Mouse (Mus musculus): ENCODE data around the gene Usp32. TPM values are rescaled to one million over a fixed set of nuclear protein-coding genes. Genes with fewer than 3 reads are reported as not detected.

The Usp32 gene
- polyA plus RNA-seq, 1 experiment from 2014 or later = 4.6 TPM

- H3K27ac ChIP-seq (ENCODE audit: low read length) = no peak within 1 kb of the TSS
- ATAC-seq (replicated peaks; ENCODE audit: extremely low read depth, insufficient read depth, low FRiP score) = no peak
- H3K4me3 ChIP-seq (ENCODE audit: low read length) = peak within 1 kb of the TSS; percentile 37
- H3K27me3 ChIP-seq (ENCODE audit: control insufficient read depth, insufficient read depth, low read length) = peaks cover 31% of the 10 kb centered on the region
- 1% methylated on average over 49 of the region's 49 CpGs for WGBS
- H3K9ac ChIP-seq (ENCODE audit: low read length) = no peak within 1 kb of the TSS
- no peaks in the 10 kb centered on the region for H3K9me3 ChIP-seq (replicated peaks; ENCODE audit: control insufficient read depth, low read length)
- H3K36me3 ChIP-seq (ENCODE audit: control insufficient read depth, insufficient read depth) = no peaks in the 10 kb centered on the region
- peak within 1 kb of the TSS; percentile 60 for H3K4me2 ChIP-seq (ENCODE audit: low read depth, low read length)
- H3K4me1 ChIP-seq (ENCODE audit: control insufficient read depth, insufficient read depth, low read length) = peaks cover 20% of the 10 kb centered on the region
These were observed 182.2 kb downstream of the Usp32 start, which contains the start of gene Car4 for GRCm38 (mm10) chr11:84957591-84958270. TSS of gene Car4 (plus strand) at chr11:84957786.

- H3K36me3 ChIP-seq (ENCODE audit: control insufficient read depth, insufficient read depth) = no peaks in the 10 kb centered on the region
- H3K4me3 ChIP-seq (ENCODE audit: low read length) = peak overlapping the region; percentile 37; the same call in 1 of the 2 replicates
- peaks cover 20% of the 10 kb centered on the region for H3K4me1 ChIP-seq (ENCODE audit: control insufficient read depth, insufficient read depth, low read length)
- H3K9me3 ChIP-seq (replicated peaks; ENCODE audit: control insufficient read depth, low read length) = no peaks in the 10 kb centered on the region
- WGBS = 4% methylated on average over 15 of the region's 15 CpGs
- H3K4me2 ChIP-seq (ENCODE audit: low read depth, low read length) = peak overlapping the region; percentile 60
- no peak overlapping the region for H3K27ac ChIP-seq (ENCODE audit: low read length)
- H3K27me3 ChIP-seq (ENCODE audit: control insufficient read depth, insufficient read depth, low read length) = peaks cover 31% of the 10 kb centered on the region
- ATAC-seq (replicated peaks; ENCODE audit: extremely low read depth, insufficient read depth, low FRiP score) = no peak
- H3K9ac ChIP-seq (ENCODE audit: low read length) = no peak overlapping the region
These were observed 182.8 kb downstream of the Usp32 start for GRCm38 (mm10) chr11:84957171-84957570.

DNA sequence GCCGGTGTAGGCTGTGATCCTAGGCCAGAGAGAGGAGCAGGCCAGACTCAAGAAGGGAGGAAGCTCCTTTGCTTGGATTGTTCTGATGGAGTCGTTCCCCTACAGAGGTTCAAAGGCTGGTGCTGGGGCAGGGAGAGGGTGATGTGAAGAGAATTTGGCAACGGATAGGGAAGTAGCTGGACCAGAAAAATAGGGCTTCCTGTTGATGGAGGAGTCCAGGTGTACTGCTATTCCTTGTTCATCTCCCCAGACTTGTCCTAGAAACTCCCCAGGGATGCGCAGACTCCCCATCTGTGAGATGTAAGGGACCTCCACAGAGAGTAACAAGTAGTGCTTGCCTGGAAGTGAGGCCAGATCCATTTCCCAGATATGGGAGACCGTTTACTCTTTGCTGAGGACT, 183.6 kb downstream of the Usp32 start:
- no peak for ATAC-seq (replicated peaks; ENCODE audit: extremely low read depth, insufficient read depth, low FRiP score)
- no peak overlapping the region for H3K9ac ChIP-seq (ENCODE audit: low read length)

DNA sequence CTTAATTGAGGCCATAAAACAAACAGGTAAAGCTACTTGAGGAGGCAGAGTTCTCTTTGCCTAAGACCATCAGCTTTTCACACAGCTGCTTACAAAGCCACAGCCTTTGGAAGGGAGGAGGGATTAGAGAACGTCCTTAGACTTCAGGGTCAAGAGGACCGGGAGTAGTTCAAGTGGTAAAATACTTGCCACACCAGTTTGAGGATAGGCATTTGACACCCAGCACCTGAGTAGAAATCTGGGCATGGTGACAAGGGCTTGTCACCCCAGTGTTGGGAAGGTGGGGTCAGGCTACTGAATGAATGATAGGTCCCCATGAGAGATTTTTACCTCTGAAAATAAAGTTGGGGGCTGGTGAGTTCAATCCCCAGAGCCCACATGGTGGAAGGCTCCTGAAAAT, 187.3 kb downstream of the Usp32 start:
- Histone ChIP-seq H3K4me3 (ENCODE audit: low read length) (no peak overlapping the region), H3K4me1 (ENCODE audit: control insufficient read depth, insufficient read depth, low read length) (peaks cover 4% of the 10 kb centered on the region), H3K4me2 (ENCODE audit: low read depth, low read length) (no peak overlapping the region), H3K27me3 (ENCODE audit: control insufficient read depth, insufficient read depth, low read length) (peaks cover 18% of the 10 kb centered on the region), H3K27ac (ENCODE audit: low read length) (no peak overlapping the region), H3K9ac (ENCODE audit: low read length) (no peak overlapping the region), H3K36me3 (ENCODE audit: control insufficient read depth, insufficient read depth) (no peaks in the 10 kb centered on the region), H3K9me3 (replicated peaks; ENCODE audit: control insufficient read depth, low read length) (no peaks in the 10 kb centered on the region)
- 26% methylated on average over 2 of the region's 2 CpGs for WGBS
- ATAC-seq (replicated peaks; ENCODE audit: extremely low read depth, insufficient read depth, low FRiP score) = no peak

More for the DNA sequence above, 183.6 kb downstream of the Usp32 start:
- no peaks in the 10 kb centered on the region for H3K36me3 ChIP-seq (ENCODE audit: control insufficient read depth, insufficient read depth)
- H3K4me1 ChIP-seq (ENCODE audit: control insufficient read depth, insufficient read depth, low read length) = peaks cover 20% of the 10 kb centered on the region
- H3K27me3 ChIP-seq (ENCODE audit: control insufficient read depth, insufficient read depth, low read length) = peaks cover 31% of the 10 kb centered on the region
- no peak overlapping the region for H3K27ac ChIP-seq (ENCODE audit: low read length)
- H3K4me2 ChIP-seq (ENCODE audit: low read depth, low read length) = no peak overlapping the region
- WGBS = 35% methylated on average over 5 of the region's 5 CpGs
- H3K9me3 ChIP-seq (replicated peaks; ENCODE audit: control insufficient read depth, low read length) = no peaks in the 10 kb centered on the region
- H3K4me3 ChIP-seq (ENCODE audit: low read length) = no peak overlapping the region

DNA sequence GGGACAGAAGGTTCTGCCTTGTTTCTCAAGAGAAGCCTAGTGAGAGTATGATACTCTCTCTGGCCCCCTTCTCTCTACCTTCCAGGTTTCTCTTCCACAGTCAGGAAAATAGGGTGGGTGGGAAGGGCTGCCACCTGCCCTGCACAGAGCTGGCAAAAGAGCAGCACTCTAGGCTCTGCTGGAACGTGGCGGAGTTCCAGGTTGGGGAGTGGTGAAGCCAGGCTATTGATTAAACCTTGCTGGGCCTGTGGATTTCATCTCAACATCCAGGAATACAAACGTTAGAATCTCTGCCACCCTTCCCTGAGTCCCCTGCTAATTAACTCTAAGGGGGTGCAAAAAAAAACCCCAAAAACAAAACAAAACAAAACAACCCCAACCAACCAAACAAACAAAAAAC, 191.4 kb downstream of the Usp32 start:
- no peak overlapping the region for H3K4me3 ChIP-seq (ENCODE audit: low read length)
- no peaks in the 10 kb centered on the region for H3K4me1 ChIP-seq (ENCODE audit: control insufficient read depth, insufficient read depth, low read length)
- H3K9me3 ChIP-seq (replicated peaks; ENCODE audit: control insufficient read depth, low read length) = 0 out of 2 replicates have a peak, but pooled peaks cover 2% of the 10 kb centered on the region
- 45% methylated on average over 3 of the region's 3 CpGs for WGBS
- H3K27me3 ChIP-seq (ENCODE audit: control insufficient read depth, insufficient read depth, low read length) = peaks cover 12% of the 10 kb centered on the region
- H3K27ac ChIP-seq (ENCODE audit: low read length) = no peak overlapping the region
- no peak overlapping the region for H3K4me2 ChIP-seq (ENCODE audit: low read depth, low read length)
- no peak overlapping the region for H3K9ac ChIP-seq (ENCODE audit: low read length)
- no peak for ATAC-seq (replicated peaks; ENCODE audit: extremely low read depth, insufficient read depth, low FRiP score)
- no peaks in the 10 kb centered on the region for H3K36me3 ChIP-seq (ENCODE audit: control insufficient read depth, insufficient read depth)

GRCm38 (mm10) chr11:84948114-84948513, 191.8 kb downstream of the Usp32 start:
- peaks cover 14% of the 10 kb centered on the region for H3K27me3 ChIP-seq (ENCODE audit: control insufficient read depth, insufficient read depth, low read length)
- no peak overlapping the region for H3K4me2 ChIP-seq (ENCODE audit: low read depth, low read length)
- ATAC-seq (replicated peaks; ENCODE audit: extremely low read depth, insufficient read depth, low FRiP score) = no peak

DNA sequence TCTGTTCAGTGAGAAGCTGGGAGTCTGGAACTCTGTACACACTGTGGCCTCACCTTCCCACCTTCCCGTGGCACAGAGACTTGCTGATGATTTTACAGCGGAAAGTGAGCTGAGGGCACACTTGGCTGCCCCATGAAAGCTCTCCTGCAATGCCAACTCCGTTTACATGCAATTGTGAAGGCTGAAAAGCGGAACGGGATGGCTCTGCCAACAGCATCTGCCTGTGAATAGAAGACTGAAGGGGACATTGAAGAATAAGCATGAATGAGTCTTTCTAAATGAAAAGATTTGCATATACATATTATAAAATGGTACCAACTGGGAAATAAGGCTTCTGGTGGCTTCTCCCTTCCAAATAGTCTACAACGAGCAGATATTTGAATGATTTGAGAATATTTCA, 192.8 kb downstream of the Usp32 start:
- no peaks in the 10 kb centered on the region for H3K4me1 ChIP-seq (ENCODE audit: control insufficient read depth, insufficient read depth, low read length)
- WGBS = 73% methylated on average over 6 of the region's 6 CpGs
- no peaks in the 10 kb centered on the region for H3K36me3 ChIP-seq (ENCODE audit: control insufficient read depth, insufficient read depth)
- no peak for ATAC-seq (replicated peaks; ENCODE audit: extremely low read depth, insufficient read depth, low FRiP score)
- H3K9ac ChIP-seq (ENCODE audit: low read length) = no peak overlapping the region
- H3K27me3 ChIP-seq (ENCODE audit: control insufficient read depth, insufficient read depth, low read length) = peaks cover 18% of the 10 kb centered on the region
- H3K27ac ChIP-seq (ENCODE audit: low read length) = no peak overlapping the region
- H3K4me3 ChIP-seq (ENCODE audit: low read length) = no peak overlapping the region
- 0 out of 2 replicates have a peak, but pooled peaks cover 2% of the 10 kb centered on the region for H3K9me3 ChIP-seq (replicated peaks; ENCODE audit: control insufficient read depth, low read length)
- no peak overlapping the region for H3K4me2 ChIP-seq (ENCODE audit: low read depth, low read length)

More at GRCm38 (mm10) chr11:84948114-84948513, 191.8 kb downstream of the Usp32 start:
- Histone ChIP-seq H3K9ac (ENCODE audit: low read length) (no peak overlapping the region), H3K36me3 (ENCODE audit: control insufficient read depth, insufficient read depth) (no peaks in the 10 kb centered on the region), H3K27ac (ENCODE audit: low read length) (no peak overlapping the region), H3K4me3 (ENCODE audit: low read length) (no peak overlapping the region), H3K4me1 (ENCODE audit: control insufficient read depth, insufficient read depth, low read length) (no peaks in the 10 kb centered on the region), H3K9me3 (replicated peaks; ENCODE audit: control insufficient read depth, low read length) (0 out of 2 replicates have a peak, but pooled peaks cover 2% of the 10 kb centered on the region)
- 46% methylated on average over 3 of the region's 3 CpGs for WGBS

DNA sequence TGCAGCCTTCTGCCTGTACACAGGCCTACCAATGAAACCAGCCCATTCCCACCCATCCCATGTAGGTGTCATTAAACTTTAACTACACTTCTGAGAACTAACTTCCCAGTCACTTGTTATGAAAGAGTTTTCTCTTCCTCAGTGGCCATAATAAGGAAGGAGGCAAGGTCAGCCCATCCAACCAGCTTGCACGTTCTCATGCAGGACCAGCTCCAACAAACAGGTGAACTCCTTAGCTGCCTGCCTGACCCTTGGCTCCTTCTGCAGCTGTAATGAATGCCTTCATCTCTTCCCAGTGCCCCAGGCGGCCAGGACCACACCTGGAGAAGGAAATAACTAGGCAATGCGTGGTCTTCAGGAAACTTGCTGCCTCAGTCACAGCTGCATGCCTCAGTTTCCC, 194.1 kb downstream of the Usp32 start:
- no peak overlapping the region for H3K4me2 ChIP-seq (ENCODE audit: low read depth, low read length)
- 0 out of 2 replicates have a peak, but pooled peaks cover 2% of the 10 kb centered on the region for H3K9me3 ChIP-seq (replicated peaks; ENCODE audit: control insufficient read depth, low read length)
- H3K4me1 ChIP-seq (ENCODE audit: control insufficient read depth, insufficient read depth, low read length) = no peaks in the 10 kb centered on the region
- H3K27ac ChIP-seq (ENCODE audit: low read length) = no peak overlapping the region
- no peak for ATAC-seq (replicated peaks; ENCODE audit: extremely low read depth, insufficient read depth, low FRiP score)
- 35% methylated on average over 3 of the region's 3 CpGs for WGBS
- no peaks in the 10 kb centered on the region for H3K36me3 ChIP-seq (ENCODE audit: control insufficient read depth, insufficient read depth)
- H3K27me3 ChIP-seq (ENCODE audit: control insufficient read depth, insufficient read depth, low read length) = peaks cover 18% of the 10 kb centered on the region
- H3K9ac ChIP-seq (ENCODE audit: low read length) = no peak overlapping the region
- no peak overlapping the region for H3K4me3 ChIP-seq (ENCODE audit: low read length)

DNA sequence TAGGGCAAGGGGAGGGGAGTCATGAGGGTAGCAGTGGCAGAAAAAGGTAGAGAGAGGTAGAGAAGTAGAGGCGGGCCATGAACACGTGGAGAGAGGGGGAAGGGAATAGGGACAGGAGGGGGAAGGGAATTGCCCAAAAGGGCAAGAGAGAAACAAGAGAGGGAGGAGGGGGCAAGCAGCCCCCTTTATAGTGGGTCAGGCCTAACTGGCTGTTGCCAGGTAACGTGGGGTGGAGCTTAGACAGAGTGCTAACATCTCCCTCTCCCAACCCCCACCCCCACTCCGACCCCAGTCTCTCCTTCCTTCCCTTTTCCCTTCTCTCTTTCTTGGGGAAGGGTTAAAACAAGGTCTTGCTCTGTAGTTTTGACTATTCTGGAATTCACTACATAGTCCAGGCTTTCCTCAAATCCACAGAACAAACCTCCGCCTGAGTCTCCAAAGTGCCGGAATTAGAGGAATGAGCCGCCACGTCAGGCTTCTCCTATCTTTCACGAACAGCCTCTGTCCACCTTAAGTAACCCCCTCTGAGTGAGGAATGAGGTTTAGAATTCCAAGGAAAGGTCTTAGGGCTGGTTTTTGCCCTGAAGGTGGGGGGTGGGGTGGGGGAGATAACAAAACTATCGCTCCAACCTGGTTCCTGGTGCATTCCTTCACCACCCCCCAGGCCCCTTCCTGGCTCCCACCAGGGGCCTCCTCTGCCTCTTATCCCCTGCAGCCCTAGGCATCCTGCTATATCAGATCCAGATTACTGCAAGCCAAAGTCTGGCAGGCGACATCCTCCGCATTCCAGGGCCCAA, 195.1 kb downstream of the Usp32 start:
- no peaks in the 10 kb centered on the region for H3K36me3 ChIP-seq (ENCODE audit: control insufficient read depth, insufficient read depth)
- H3K4me1 ChIP-seq (ENCODE audit: control insufficient read depth, insufficient read depth, low read length) = no peaks in the 10 kb centered on the region
- H3K27me3 ChIP-seq (ENCODE audit: control insufficient read depth, insufficient read depth, low read length) = peaks cover 18% of the 10 kb centered on the region
- H3K4me3 ChIP-seq (ENCODE audit: low read length) = no peak overlapping the region
- 2% methylated on average over 12 of the region's 12 CpGs for WGBS
- H3K27ac ChIP-seq (ENCODE audit: low read length) = no peak overlapping the region
- no peak for ATAC-seq (replicated peaks; ENCODE audit: extremely low read depth, insufficient read depth, low FRiP score)
- 0 out of 2 replicates have a peak, but pooled peaks cover 2% of the 10 kb centered on the region for H3K9me3 ChIP-seq (replicated peaks; ENCODE audit: control insufficient read depth, low read length)
- no peak overlapping the region for H3K4me2 ChIP-seq (ENCODE audit: low read depth, low read length)
- H3K9ac ChIP-seq (ENCODE audit: low read length) = no peak overlapping the region
